Comparison of ENCODE assay signal across 28 mouse cellular contexts in genomic region chr5:39617354-39617977, GRCm38 (mm10).
DNase-seq lines count a peak whose midpoint lies in the region; ATAC-seq and TF ChIP-seq lines count a peak whose summit lies in the region.
"Had no signal": no experiment of that assay in that cellular context is flagged by ENCODE, and none has a peak within 500 bp of the region (broad histone marks: within the 10 kb centered on the region; RNA-seq: fewer than 3 reads in every experiment).

No protein-coding gene starts in this region.

- WGBS in intestine, embryonic 14.5 days, result 81% methylated on average over 2 of the region's 2 CpGs
- WGBS in intestine, postnatal 0 days, result 62% methylated on average over 2 of the region's 2 CpGs
- WGBS in stomach, embryonic 16.5 days, result 60% methylated on average over 2 of the region's 2 CpGs

- no peak overlapping the region for H3K27ac ChIP-seq in intestine, embryonic 14.5 days (ENCODE audit: low read depth)
- no peak overlapping the region for H3K27ac ChIP-seq in intestine, postnatal 0 days (ENCODE audit: low read depth, low read length)
- H3K27ac ChIP-seq in stomach, embryonic 16.5 days (ENCODE audit: low read length), result peak overlapping the region; percentile 80
- H3K27ac ChIP-seq: embryonic facial prominence, embryonic 13.5 days; forebrain, embryonic 10.5 days; forebrain, embryonic 15.5 days; gastrocnemius, adult 2 months; heart, embryonic 13.5 days; hindbrain, embryonic 14.5 days; limb, embryonic 13.5 days; lung, embryonic 15.5 days; neural tube, embryonic 12.5 days had no signal

- H3K9me3 ChIP-seq in intestine, embryonic 14.5 days (ENCODE audit: control insufficient read depth, low read length), result no peaks in the 10 kb centered on the region
- H3K9me3 ChIP-seq in intestine, postnatal 0 days (ENCODE audit: control insufficient read depth), result no peaks in the 10 kb centered on the region
- no peaks in the 10 kb centered on the region for H3K9me3 ChIP-seq in stomach, embryonic 16.5 days (replicated peaks; ENCODE audit: control insufficient read depth, low read length)
- H3K9me3 ChIP-seq: embryonic facial prominence, embryonic 13.5 days; forebrain, embryonic 10.5 days; forebrain, embryonic 15.5 days; heart, embryonic 13.5 days; limb, embryonic 13.5 days; lung, embryonic 15.5 days; neural tube, embryonic 12.5 days had no signal

- H3K27me3 ChIP-seq in intestine, embryonic 14.5 days (replicated peaks; ENCODE audit: control insufficient read depth, insufficient read depth, low read length), result no peaks in the 10 kb centered on the region
- H3K27me3 ChIP-seq in intestine, postnatal 0 days (replicated peaks; ENCODE audit: control insufficient read depth, insufficient read depth, low read length), result no peaks in the 10 kb centered on the region
- H3K27me3 ChIP-seq in stomach, embryonic 16.5 days (ENCODE audit: control insufficient read depth, insufficient read depth, low read length), result no peaks in the 10 kb centered on the region
- H3K27me3 ChIP-seq: embryonic facial prominence, embryonic 13.5 days; forebrain, embryonic 15.5 days; heart, embryonic 13.5 days; limb, embryonic 13.5 days; lung, embryonic 15.5 days; neural tube, embryonic 12.5 days had no signal

- 0 out of 2 replicates have a peak, but pooled peaks have one; percentile 53 for ATAC-seq in intestine, embryonic 14.5 days (replicated peaks; ENCODE audit: low FRiP score, low TSS enrichment, low read depth)
- peak; percentile 81 for ATAC-seq in intestine, postnatal 0 days
- ATAC-seq in stomach, embryonic 16.5 days (ENCODE audit: insufficient read depth, low FRiP score), result peak; percentile 87
- ATAC-seq: forebrain, embryonic 15.5 days had no signal

- TF ChIP-seq CTCF in intestine, postnatal 0 days (IDR thresholded peaks at IDR 0.05; ENCODE audit: low read depth), result no peak

- DNase-seq in adrenal gland, postnatal 10 days, result peak; percentile 23
- no peak for DNase-seq in adrenal gland, postnatal 14 days
- no peak for DNase-seq in intestine, embryonic 14.5 days (ENCODE audit: low spot score)
- no peak for DNase-seq in layer of hippocampus, postnatal 10 days (ENCODE audit: low spot score in 2 of 2)
- no peak for DNase-seq in frontal cortex, postnatal 14 days (ENCODE audit: low spot score in 2 of 2)
- DNase-seq: adrenal gland, adult 8-10 months; gastrocnemius, adult 2 months; gastrocnemius, postnatal 36 days; heart, postnatal 10 days; kidney, adult 9 months; kidney, postnatal 10 days; layer of hippocampus, adult 9-11 months; right cerebral cortex, postnatal 4 days; thymus, adult 18-20 months; thymus, postnatal 25 days had no signal

- H3K36me3 ChIP-seq in intestine, embryonic 14.5 days (ENCODE audit: control insufficient read depth, insufficient read depth, low read length), result peaks cover 7% of the 10 kb centered on the region
- peaks cover 8% of the 10 kb centered on the region; the same call in 1 of the 2 replicates for H3K36me3 ChIP-seq in intestine, postnatal 0 days (ENCODE audit: control insufficient read depth, insufficient read depth)
- peaks cover 8% of the 10 kb centered on the region for H3K36me3 ChIP-seq in stomach, embryonic 16.5 days (ENCODE audit: control insufficient read depth, insufficient read depth, low read length)
- H3K36me3 ChIP-seq: lung, embryonic 15.5 days had no signal

- no peak overlapping the region for H3K4me3 ChIP-seq in intestine, embryonic 14.5 days (ENCODE audit: low read depth, low read length)
- no peak overlapping the region for H3K4me3 ChIP-seq in intestine, postnatal 0 days (ENCODE audit: low read depth, low read length)
- no peak overlapping the region for H3K4me3 ChIP-seq in stomach, embryonic 16.5 days (replicated peaks; ENCODE audit: low read length)
- H3K4me3 ChIP-seq: embryonic facial prominence, embryonic 13.5 days; forebrain, embryonic 10.5 days; forebrain, embryonic 15.5 days; gastrocnemius, adult 2 months; heart, embryonic 13.5 days; limb, embryonic 13.5 days; lung, embryonic 15.5 days; myocyte; neural tube, embryonic 12.5 days had no signal

- H3K9ac ChIP-seq in intestine, embryonic 14.5 days (ENCODE audit: low read length), result no peak overlapping the region
- no peak overlapping the region for H3K9ac ChIP-seq in intestine, postnatal 0 days (ENCODE audit: low read depth, low read length)
- no peak overlapping the region for H3K9ac ChIP-seq in stomach, embryonic 16.5 days (ENCODE audit: low read length)
- H3K9ac ChIP-seq: embryonic facial prominence, embryonic 13.5 days; forebrain, embryonic 15.5 days; heart, embryonic 13.5 days; hindbrain, embryonic 14.5 days; limb, embryonic 13.5 days; lung, embryonic 15.5 days; neural tube, embryonic 12.5 days had no signal

- no peak overlapping the region for H3K4me2 ChIP-seq in intestine, embryonic 14.5 days (ENCODE audit: low read length)
- H3K4me2 ChIP-seq in intestine, postnatal 0 days (replicated peaks; ENCODE audit: low read depth), result no peak overlapping the region
- no peak overlapping the region for H3K4me2 ChIP-seq in stomach, embryonic 16.5 days (ENCODE audit: low read depth, low read length)
- H3K4me2 ChIP-seq: embryonic facial prominence, embryonic 13.5 days; forebrain, embryonic 15.5 days; heart, embryonic 13.5 days; hindbrain, embryonic 14.5 days; limb, embryonic 13.5 days; liver, embryonic 11.5 days; lung, embryonic 15.5 days; midbrain, embryonic 11.5 days; neural tube, embryonic 12.5 days had no signal

- no peaks in the 10 kb centered on the region for H3K4me1 ChIP-seq in intestine, embryonic 14.5 days (replicated peaks; ENCODE audit: control insufficient read depth, insufficient read depth, low read length)
- no peaks in the 10 kb centered on the region; the same call in 1 of the 2 replicates for H3K4me1 ChIP-seq in intestine, postnatal 0 days (replicated peaks; ENCODE audit: control insufficient read depth, insufficient read depth, low read length)
- H3K4me1 ChIP-seq in stomach, embryonic 16.5 days (ENCODE audit: control insufficient read depth, insufficient read depth, low read length), result 0 out of 2 replicates have a peak, but pooled peaks cover 4% of the 10 kb centered on the region
- H3K4me1 ChIP-seq: embryonic facial prominence, embryonic 13.5 days; lung, embryonic 15.5 days had no signal
